Mouse (Mus musculus): ENCODE measurements around the gene Atl3.

GRCm38 (mm10) chr19:7562601-7563129 lies 68.8 kb downstream of the Atl3 start:
- TF ChIP-seq EP300 (IDR thresholded peaks at IDR 0.05; ENCODE audit: low read depth) (no peak), CTCF (IDR thresholded peaks at IDR 0.05; ENCODE audit: low read depth) (no peak)

Measured in heart, postnatal 0 days (tissue).